Mouse (Mus musculus) midbrain, postnatal 0 days (tissue): Measurements from ENCODE around the gene AC109138.7. TPM values are rescaled to one million over a fixed set of nuclear protein-coding genes. Genes with fewer than 3 reads are reported as not detected.

Experiments used
- ATAC-seq: fragments of 200-750 bp; cut with Nextera tagmentation; 2 replicates; pipeline ENCODE4 v1.8.0; 2017; ENCODE audit warnings: moderate number of reproducible peaks, mild to moderate bottlenecking, moderate TSS enrichment, moderate library complexity; ENCODE audit not compliant: low FRiP score
- DNase-seq: peaks from one replicate; pipeline ENCODE4 v3.0.0-alpha.2; 2015; ENCODE audit warnings: low spot score
- H3K27ac ChIP-seq: fragments of 300-500 bp; sonication (generic); 2 replicates; pipeline ENCODE4 v1.5.1; 2014; ENCODE audit warnings: low read depth, mild to moderate bottlenecking, low read length, mixed read lengths
- H3K27me3 ChIP-seq: fragments of 300-500 bp; sonication (generic); 2 replicates; pipeline ENCODE4 v1.6.1; 2014; ENCODE audit warnings: low read length, control low read depth, mixed read lengths; ENCODE audit not compliant: insufficient read depth
- H3K36me3 ChIP-seq: fragments of 300-500 bp; sonication (generic); 2 replicates; pipeline ENCODE4 v1.6.1; 2014; ENCODE audit warnings: low read length, control low read depth, mixed read lengths; ENCODE audit not compliant: insufficient read depth
- H3K4me1 ChIP-seq: fragments of 300-500 bp; sonication (generic); 2 replicates; pipeline ENCODE4 v1.6.1; 2014; ENCODE audit warnings: mild to moderate bottlenecking, control low read depth, antibody characterized with exemption, low read length, mixed read lengths; ENCODE audit not compliant: insufficient read depth
- H3K4me2 ChIP-seq: fragments of 300-500 bp; sonication (generic); 2 replicates; pipeline ENCODE4 v1.6.1; 2014; ENCODE audit warnings: low read depth, mild to moderate bottlenecking, low read length, mixed read lengths; ENCODE audit not compliant: poor library complexity, severe bottlenecking
- H3K4me3 ChIP-seq: fragments of 300-500 bp; sonication (generic); 2 replicates; pipeline ENCODE4 v1.5.1; 2014; ENCODE audit warnings: low read depth, mild to moderate bottlenecking, low read length, moderate library complexity
- H3K9ac ChIP-seq: fragments of 300-500 bp; sonication (generic); replicated peaks from 2 replicates; pipeline ENCODE4 v1.6.1; 2014; ENCODE audit warnings: mild to moderate bottlenecking, low read length, moderate library complexity, mixed read lengths; ENCODE audit not compliant: poor library complexity, severe bottlenecking
- H3K9me3 ChIP-seq: fragments of 300-500 bp; sonication (generic); 2 replicates; pipeline ENCODE4 v1.6.1; 2016; ENCODE audit warnings: low read length, control low read depth
- CTCF ChIP-seq: IDR thresholded peaks from 2 replicates; pipeline ENCODE4 v1.5.1; 2016; ENCODE audit warnings: antibody characterized with exemption, mild to moderate bottlenecking
- WGBS: fragments of 180-500 bp; shearing (Covaris S2); extraction: QIAGEN DNeasy Blood & Tissue Kit; methylation state at CpG from one replicate; pipeline ENCODE4 v1.1.7; 2014; 5-methylcytosine and 5-hydroxymethylcytosine counted together
- polyA plus RNA-seq: library from polyadenylated mRNA; unstranded; fragments of >200 nt; fragmentation: Nextera tagmentation; extraction: Ambion mirVana; gene quantifications from 2 replicates; pipeline ENCODE4 v1.2.1, GENCODE M21; 2015
- total RNA-seq: library from RNA; depleted of rRNA; stranded (reverse); fragments of >200 nt; gene quantifications from 2 replicates; pipeline ENCODE4 v1.2.3, GENCODE M21; 2014

AC109138.7 gene
- total and polyA plus RNA-seq, 2 experiments from 2014 or later, result not detected

DNA sequence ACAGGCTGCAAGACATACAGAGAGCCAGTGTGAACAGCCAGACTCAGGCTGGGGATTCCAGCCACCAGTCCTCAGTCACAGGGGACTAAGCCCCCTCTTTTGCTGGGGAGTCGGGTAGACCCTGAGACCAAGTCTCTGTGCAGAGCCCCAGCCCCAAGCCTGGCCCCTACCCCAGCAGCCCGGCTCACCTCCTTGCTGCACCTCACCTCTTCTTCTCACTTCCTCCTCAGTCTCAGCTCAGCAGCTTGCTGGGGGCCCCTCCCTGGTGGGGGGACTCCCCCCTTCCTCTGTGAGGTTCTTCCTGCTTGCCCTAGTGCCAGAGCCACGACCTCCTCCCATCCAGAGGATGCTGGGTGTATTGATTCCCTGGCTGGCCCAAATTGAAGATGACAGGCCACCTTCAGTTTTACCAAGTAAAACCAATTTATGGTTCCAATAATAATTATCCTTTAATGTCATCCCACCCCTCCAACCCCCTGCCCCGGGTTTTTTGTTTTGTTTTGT is 23.3 kb upstream of the AC109138.7 start, which contains the start of gene Tbc1d10c:
Gene Tbc1d10c (minus strand): TSS at position 454 of the 504 bp plus-strand sequence.
- DNase-seq (no peak), ATAC-seq (no peak)
- TF ChIP-seq CTCF, result no peak
- Histone ChIP-seq H3K9me3 (no peaks in the 10 kb centered on the region), H3K4me2 (peak within 1 kb of the TSS; percentile 88), H3K27ac (peak within 1 kb of the TSS; percentile 94), H3K27me3 (no peaks in the 10 kb centered on the region), H3K4me1 (peaks cover 10% of the 10 kb centered on the region), H3K36me3 (peaks cover 20% of the 10 kb centered on the region; the same call in 1 of the 2 replicates), H3K9ac (peak within 1 kb of the TSS; percentile 100), H3K4me3 (peak within 1 kb of the TSS; percentile 94)
- WGBS, result 67% methylated on average over 4 of the region's 4 CpGs

DNA sequence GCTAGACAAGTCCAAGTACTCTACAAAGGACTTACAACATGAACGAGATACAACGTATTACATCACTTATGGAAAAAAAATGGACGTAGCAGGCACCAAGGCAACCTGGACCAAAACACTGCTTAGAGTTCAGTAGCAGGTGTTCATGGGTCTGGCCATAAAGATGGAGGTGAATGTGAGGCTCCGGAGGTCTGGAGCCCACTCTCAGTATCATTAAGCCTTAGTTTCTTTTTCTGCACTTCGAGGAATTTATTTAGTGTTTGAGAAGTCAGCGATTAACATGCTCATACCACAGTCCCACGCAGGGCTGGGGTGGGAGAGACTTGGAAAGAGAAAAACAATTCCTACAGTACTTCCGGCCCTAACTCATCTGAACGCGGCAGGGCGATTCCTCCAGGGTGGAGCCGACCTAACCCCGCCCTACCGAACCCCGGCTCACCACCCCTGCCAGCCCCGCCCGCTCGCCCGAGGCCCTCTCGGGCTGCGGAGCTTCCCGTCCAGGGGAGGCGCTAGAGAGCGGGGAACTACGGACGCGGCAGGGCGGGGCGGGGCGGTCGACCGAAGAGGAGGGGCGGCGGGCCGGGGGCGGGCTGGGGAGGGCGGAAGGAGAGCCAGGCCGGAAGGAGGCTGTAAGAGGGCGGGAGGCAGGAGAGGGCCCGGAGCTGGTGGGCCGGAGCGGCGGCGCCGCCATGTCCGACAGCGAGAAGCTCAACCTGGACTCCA is 22.5 kb upstream of the AC109138.7 start, which contains the start of gene Ppp1ca:
Gene Ppp1ca (plus strand): TSS at position 538 of the 723 bp plus-strand sequence.
- peak; percentile 81 for TF ChIP-seq CTCF
- ATAC-seq (peak; percentile 88), DNase-seq (peak; percentile 90)
- Histone ChIP-seq H3K4me3 (peak within 1 kb of the TSS; percentile 94), H3K36me3 (peaks cover 28% of the 10 kb centered on the region), H3K27me3 (no peaks in the 10 kb centered on the region), H3K4me2 (peak within 1 kb of the TSS; percentile 88), H3K4me1 (peaks cover 10% of the 10 kb centered on the region), H3K9ac (peak within 1 kb of the TSS; percentile 100), H3K27ac (peak within 1 kb of the TSS; percentile 94), H3K9me3 (no peaks in the 10 kb centered on the region)
- 6% methylated on average over 29 of the region's 47 CpGs for WGBS

DNA sequence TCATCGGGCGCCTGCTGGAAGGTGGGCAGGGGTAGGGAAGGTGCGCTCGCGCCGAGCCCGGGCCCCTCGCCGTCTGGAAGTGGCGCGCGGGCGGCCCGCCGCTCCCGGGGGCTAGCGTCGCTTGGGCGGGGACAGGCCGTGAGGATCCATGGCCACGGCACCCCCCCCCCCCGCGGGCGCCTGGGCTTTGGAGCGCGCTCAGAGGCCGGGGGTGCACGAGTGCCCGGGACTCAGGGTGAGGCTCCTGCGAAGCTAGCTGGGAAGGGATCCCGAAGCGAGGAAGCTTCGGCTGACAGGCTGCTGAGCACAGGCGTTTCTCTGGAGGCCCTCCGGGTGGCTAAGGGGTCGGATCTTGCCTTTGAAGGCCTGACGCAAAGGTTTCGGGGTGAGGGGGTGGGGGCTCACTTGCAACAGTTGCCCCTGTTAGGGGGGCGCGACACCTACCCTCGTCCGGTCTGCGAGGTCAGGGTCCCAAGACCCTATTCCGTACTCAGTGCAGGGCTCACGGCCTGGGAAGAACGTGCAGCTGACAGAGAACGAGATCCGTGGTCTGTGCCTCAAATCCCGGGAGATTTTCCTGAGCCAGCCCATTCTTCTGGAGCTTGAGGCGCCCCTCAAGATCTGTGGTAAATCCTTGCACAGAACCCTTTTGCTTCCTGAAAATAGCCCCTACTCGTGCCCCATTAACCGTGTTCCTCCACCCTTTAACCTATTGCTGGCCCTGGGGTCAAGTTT is 21.7 kb upstream of the AC109138.7 start:
- peak overlapping the region; percentile 94 for H3K4me3 ChIP-seq
- peak; percentile 58 for DNase-seq
- WGBS, result under 1% methylated on average over 48 of the region's 52 CpGs

DNA sequence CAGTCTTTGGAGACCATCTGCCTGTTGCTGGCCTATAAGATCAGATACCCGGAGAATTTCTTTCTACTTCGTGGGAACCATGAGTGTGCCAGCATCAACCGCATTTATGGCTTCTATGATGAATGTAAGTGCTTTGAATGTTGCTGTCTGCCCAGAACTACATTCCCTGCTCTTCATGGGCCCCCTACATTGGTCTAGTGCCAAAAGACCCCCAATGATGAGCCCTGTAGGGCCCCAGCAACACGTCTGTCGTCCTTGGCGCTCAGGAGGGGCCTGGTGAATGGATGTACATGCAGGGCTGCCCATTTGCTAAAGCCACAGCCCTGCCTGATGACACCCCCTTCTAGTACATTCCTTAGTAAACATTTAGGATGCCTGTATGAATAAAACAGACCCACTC is 21.0 kb upstream of the AC109138.7 start:
- ATAC-seq (no peak), DNase-seq (no peak)
- H3K9me3 ChIP-seq, result no peaks in the 10 kb centered on the region
- H3K36me3 ChIP-seq, result peaks cover 36% of the 10 kb centered on the region
- 51% methylated on average over 6 of the region's 6 CpGs for WGBS
- H3K4me3 ChIP-seq, result peak overlapping the region; percentile 94
- no peaks in the 10 kb centered on the region for H3K27me3 ChIP-seq
- H3K4me2 ChIP-seq, result peak overlapping the region; percentile 88
- H3K4me1 ChIP-seq, result peaks cover 10% of the 10 kb centered on the region
- peak overlapping the region; percentile 94; the same call in 1 of the 2 replicates for H3K27ac ChIP-seq
- H3K9ac ChIP-seq, result peak overlapping the region; percentile 100
- no peak for TF ChIP-seq CTCF

More for the DNA sequence above, 21.7 kb upstream of the AC109138.7 start:
- Histone ChIP-seq H3K36me3 (peaks cover 36% of the 10 kb centered on the region), H3K4me1 (peaks cover 10% of the 10 kb centered on the region), H3K9me3 (no peaks in the 10 kb centered on the region), H3K27me3 (no peaks in the 10 kb centered on the region), H3K9ac (peak overlapping the region; percentile 100), H3K27ac (peak overlapping the region; percentile 94), H3K4me2 (peak overlapping the region; percentile 88)
- ATAC-seq, result peak; percentile 44
- TF ChIP-seq CTCF, result no peak

DNA sequence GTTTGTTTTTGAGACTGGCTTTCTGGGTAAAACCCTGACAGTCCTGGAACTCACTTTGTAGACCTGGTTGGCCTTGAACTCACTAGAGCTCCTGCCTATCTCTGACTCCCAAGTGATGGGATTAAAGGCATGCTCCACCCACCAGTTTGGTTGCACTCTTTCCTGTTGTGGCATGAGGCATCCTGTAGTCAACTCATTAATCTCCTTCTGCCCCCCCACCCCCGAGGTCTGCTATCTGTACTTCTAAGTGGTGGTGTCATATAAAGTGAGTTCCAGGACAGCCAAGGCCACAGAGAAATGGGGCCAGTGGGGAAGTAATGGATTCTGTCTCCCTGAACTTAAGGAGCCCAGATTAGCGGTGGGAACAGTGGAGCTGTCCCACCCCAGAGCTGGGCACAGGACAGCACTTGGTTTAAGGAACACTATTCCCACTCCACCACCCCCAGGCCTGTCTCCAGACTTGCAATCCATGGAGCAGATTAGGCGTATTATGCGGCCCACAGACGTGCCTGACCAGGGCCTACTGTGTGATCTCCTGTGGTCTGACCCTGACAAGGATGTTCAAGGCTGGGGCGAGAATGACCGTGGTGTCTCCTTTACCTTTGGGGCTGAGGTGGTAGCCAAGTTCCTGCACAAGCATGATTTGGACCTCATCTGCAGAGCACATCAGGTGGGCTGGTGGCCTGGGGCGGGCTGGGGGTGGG is 20.0 kb upstream of the AC109138.7 start:
- H3K27me3 ChIP-seq, result no peaks in the 10 kb centered on the region
- H3K36me3 ChIP-seq, result peaks cover 38% of the 10 kb centered on the region
- ATAC-seq (no peak), DNase-seq (no peak)
- WGBS, result 90% methylated on average over 8 of the region's 8 CpGs
- no peak overlapping the region for H3K27ac ChIP-seq
- no peak overlapping the region for H3K4me2 ChIP-seq
- no peak overlapping the region for H3K9ac ChIP-seq
- H3K4me1 ChIP-seq, result peaks cover 10% of the 10 kb centered on the region
- H3K4me3 ChIP-seq, result no peak overlapping the region
- TF ChIP-seq CTCF, result no peak
- no peaks in the 10 kb centered on the region for H3K9me3 ChIP-seq
